Mouse (Mus musculus): ENCODE measurements around the gene Nhp2.

Nhp2 gene

DNA sequence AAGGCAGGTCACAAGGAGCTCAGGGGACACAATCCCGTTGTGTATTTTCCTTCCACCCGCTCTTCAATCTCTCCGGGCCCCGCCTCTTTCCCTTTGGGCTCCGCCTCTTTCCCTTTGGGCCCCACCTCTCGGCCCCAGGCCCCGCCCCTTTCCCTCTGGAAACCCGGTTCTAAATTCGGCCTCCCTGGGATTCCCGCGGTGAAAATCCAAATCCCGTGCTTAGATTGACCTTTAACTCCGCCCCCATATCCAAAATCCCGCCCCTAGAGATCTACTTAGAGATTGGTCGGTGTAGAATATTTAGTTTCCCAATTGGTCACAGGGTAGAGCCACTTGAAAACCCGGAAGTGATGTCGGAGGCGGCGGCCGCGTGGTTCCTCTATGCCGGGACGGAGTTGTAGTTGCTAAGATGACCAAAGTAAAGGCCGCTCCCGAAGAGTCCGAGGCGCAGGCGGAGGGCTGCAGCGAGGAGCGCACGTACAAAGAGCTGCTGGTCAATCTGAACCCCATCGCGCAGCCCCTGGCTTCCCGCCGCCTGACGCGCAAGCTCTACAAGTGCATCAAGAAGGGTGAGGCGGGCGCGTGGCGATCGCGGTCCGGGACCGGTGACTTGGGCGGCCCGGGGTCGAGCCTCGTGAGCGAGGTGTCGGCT, at the start of gene Nhp2:
TSS of gene Nhp2 (plus strand) at position 327 of the 652 bp plus-strand sequence.
- peak; percentile 93 for DNase-seq (ENCODE audit: low read depth, low spot score)
- Histone ChIP-seq H3K27me3 (ENCODE audit: control insufficient read depth, insufficient read depth, low read length, poor library complexity, severe bottlenecking) (no peaks in the 10 kb centered on the region), H3K36me3 (ENCODE audit: control insufficient read depth, insufficient read depth, low read length, poor library complexity, severe bottlenecking) (peaks cover 7% of the 10 kb centered on the region)

DNA sequence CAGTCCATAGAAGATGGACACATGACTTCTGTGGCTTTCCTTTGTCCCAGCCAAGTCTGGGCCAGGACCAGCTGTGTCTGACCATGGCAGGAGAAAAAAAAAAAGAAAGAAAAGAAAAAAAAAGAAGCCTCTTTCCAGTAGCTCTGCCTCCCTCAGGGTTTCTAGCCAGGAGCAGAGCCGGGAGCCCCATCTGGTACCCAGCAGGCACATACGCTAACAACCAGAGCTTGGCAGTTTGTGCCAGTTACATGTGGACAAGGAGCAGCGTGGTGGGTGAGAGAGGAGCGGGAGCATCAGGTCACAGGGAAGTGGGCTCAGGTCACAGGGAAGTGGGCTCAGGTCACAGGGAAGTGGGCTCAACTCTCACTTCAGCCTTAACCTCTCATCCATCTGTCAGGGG, 43.1 kb upstream of the Nhp2 start:
- DNase-seq (ENCODE audit: low read depth, low spot score): no peak
- no peaks in the 10 kb centered on the region for H3K27me3 ChIP-seq (ENCODE audit: control insufficient read depth, insufficient read depth, low read length, poor library complexity, severe bottlenecking)
- no peaks in the 10 kb centered on the region; the same call in 1 of the 2 replicates for H3K36me3 ChIP-seq (ENCODE audit: control insufficient read depth, insufficient read depth, low read length, poor library complexity, severe bottlenecking)

DNA sequence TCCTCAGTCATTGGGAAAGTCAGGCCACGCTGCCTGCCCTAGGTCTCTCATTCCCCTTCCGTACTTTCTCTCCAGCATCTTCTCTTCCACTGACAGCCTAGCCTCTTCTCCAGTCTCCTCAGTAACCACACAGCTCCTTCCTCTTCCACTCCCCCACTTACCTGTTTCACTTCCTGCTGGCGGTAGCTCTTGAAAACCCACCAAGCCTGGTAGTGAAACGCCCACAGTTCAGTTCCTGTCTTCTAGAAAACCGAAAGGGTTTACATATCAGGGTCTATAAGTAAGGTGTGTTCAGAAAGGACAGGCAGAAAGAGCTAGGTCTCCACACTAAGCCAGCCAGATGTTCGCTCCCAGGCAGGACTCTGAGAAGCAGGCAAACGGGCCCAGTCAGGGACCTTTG, 41.9 kb upstream of the Nhp2 start:
- Histone ChIP-seq H3K27me3 (ENCODE audit: control insufficient read depth, insufficient read depth, low read length, poor library complexity, severe bottlenecking) (no peaks in the 10 kb centered on the region), H3K36me3 (ENCODE audit: control insufficient read depth, insufficient read depth, low read length, poor library complexity, severe bottlenecking) (no peaks in the 10 kb centered on the region; the same call in 1 of the 2 replicates)
- peak; percentile 84 for DNase-seq (ENCODE audit: low read depth, low spot score)

DNA sequence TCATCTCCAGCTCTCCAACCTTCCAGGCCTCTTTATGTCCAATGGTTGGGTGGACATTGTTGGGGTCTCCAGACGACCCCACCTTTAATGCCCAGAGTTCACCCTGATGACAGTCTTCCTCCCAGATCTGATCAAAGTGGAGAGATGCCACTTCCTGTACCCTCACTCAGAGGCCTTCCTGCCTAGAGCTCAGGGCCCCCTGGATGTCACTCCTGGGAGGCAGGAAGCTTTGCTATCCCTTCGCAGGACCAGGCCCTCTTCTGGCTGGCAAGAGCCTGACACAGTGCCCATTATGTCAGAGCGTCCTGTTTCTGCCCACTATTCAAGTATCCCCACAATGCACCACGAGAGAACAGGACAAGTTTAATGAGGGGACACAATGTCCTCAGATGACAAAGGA, 40.5 kb upstream of the Nhp2 start:
- DNase-seq (ENCODE audit: low read depth, low spot score): no peak
- no peaks in the 10 kb centered on the region for H3K27me3 ChIP-seq (ENCODE audit: control insufficient read depth, insufficient read depth, low read length, poor library complexity, severe bottlenecking)
- no peaks in the 10 kb centered on the region; the same call in 1 of the 2 replicates for H3K36me3 ChIP-seq (ENCODE audit: control insufficient read depth, insufficient read depth, low read length, poor library complexity, severe bottlenecking)

DNA sequence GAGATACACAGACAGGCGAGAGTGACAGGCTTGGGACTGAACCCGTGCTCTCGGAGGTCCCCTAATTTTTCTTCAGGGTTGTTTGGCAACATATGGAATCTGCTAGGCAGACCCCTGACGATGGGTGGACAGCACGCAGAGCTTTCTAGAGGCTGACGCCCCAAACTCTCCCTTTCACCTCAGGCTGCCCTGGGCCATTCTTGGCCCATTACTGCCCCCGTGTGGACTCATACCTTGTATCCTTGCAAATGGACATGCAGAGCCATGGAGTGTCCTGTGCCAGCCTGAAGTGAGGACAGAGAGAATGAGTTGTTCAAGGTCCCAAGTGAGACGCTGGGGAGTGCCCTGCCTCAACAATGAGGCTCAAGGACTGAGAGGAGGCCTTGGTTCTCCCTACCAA, 36.8 kb upstream of the Nhp2 start:
- Histone ChIP-seq H3K36me3 (ENCODE audit: control insufficient read depth, insufficient read depth, low read length, poor library complexity, severe bottlenecking) (peaks cover 3% of the 10 kb centered on the region), H3K27me3 (ENCODE audit: control insufficient read depth, insufficient read depth, low read length, poor library complexity, severe bottlenecking) (no peaks in the 10 kb centered on the region)
- peak; percentile 87 for DNase-seq (ENCODE audit: low read depth, low spot score)

DNA sequence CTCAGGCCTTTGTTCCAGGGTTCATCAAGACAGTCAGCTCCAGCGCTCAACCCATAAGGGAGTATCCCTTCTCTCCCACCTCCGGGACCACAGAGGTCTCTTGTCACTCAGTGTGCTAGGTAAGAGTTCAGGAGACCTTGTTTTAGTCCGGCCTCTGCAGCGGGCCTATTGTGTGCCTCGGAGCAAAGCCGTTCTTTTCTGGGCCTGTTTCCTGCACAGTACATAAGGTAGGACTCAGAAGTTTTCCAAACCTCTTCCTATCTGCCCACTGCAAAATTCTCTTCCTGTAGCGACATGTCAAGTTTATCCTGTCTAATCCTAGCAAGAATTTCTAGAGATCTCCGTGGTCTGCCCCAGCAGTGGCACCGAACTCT, 35.5 kb upstream of the Nhp2 start:
- DNase-seq (ENCODE audit: low read depth, low spot score): no peak

DNA sequence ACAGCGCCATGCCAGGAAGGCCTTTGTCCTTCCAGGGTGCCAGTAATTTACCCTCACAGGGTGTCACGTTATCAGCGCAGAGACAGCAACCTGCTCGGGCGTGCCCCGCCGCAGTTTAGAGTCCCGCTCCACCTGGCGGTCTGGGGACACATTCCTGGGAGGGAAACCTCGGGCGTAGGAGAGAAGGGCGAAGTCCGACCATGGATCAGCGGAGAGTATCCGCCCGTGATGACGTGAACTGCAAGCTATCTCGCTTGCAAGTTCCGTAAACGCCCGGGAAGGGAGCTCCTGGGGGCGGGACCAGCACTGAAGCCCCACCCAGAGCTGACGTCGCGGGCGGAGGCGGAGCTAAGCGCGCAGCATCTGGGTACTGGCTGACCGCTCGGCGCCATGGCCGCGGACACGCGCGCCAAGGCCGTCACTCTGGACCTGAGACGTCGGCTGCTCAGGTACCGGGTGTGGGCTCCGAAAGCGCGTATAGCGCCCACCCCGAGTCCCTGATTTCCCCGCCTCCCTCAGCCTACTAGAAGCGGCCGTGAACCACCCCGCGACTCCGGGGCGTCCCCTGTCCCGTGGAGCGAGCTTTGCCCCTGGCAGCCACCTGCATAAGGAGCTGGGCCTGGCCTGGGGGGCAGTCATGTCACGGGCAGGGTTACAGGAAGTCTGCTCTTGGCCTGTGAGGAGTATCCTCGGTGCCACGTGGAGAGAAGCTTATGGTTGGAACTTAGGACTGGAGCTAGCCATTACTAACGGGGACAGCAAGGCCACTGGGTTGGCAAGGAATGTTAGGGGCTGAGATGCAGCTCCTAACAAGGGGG, 34.9 kb upstream of the Nhp2 start, which contains the start of gene Phykpl:
TSS of gene Phykpl (plus strand) at position 327 of the 818 bp plus-strand sequence.
- peak; percentile 96 for DNase-seq (ENCODE audit: low read depth, low spot score)

More for the DNA sequence above, 35.5 kb upstream of the Nhp2 start:
- no peaks in the 10 kb centered on the region for H3K27me3 ChIP-seq (ENCODE audit: control insufficient read depth, insufficient read depth, low read length, poor library complexity, severe bottlenecking)
- H3K36me3 ChIP-seq (ENCODE audit: control insufficient read depth, insufficient read depth, low read length, poor library complexity, severe bottlenecking): peaks cover 5% of the 10 kb centered on the region

DNA sequence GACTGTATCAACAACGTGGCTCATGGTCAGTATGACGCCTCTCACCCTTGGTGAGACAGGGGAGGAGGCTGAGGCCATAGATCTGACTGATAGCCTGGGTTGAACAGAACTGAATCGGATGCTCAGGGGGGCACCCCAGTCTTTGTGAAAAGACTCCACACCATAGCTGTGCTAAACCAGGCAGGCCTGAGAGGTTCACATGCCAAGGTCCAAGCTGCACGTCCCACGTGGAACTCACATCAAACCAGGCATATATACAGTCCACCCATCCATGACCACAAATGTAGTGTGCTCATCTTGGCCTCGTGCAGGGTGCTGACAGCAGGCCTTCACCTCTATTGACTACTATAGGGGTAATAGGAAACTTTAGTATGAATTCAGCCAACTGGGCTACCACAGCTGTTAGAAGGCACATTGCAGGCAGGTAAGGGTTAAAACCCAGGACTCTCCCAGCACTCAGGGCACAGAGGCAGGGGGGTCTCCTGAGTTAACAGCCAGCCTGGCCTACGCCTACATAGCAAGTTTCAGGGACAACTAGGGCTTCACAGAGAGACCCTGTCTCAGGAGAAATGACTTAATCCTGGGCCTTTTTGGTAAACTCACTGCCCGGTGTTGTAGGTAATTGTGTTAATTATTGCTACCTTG, 33.8 kb upstream of the Nhp2 start:
- H3K27me3 ChIP-seq (ENCODE audit: control insufficient read depth, insufficient read depth, low read length, poor library complexity, severe bottlenecking): no peaks in the 10 kb centered on the region
- peaks cover 5% of the 10 kb centered on the region for H3K36me3 ChIP-seq (ENCODE audit: control insufficient read depth, insufficient read depth, low read length, poor library complexity, severe bottlenecking)
- DNase-seq (ENCODE audit: low read depth, low spot score): peak; percentile 40

More for the DNA sequence above, 34.9 kb upstream of the Nhp2 start, which contains the start of gene Phykpl:
- H3K27me3 ChIP-seq (ENCODE audit: control insufficient read depth, insufficient read depth, low read length, poor library complexity, severe bottlenecking): no peaks in the 10 kb centered on the region
- H3K36me3 ChIP-seq (ENCODE audit: control insufficient read depth, insufficient read depth, low read length, poor library complexity, severe bottlenecking): peaks cover 5% of the 10 kb centered on the region

DNA sequence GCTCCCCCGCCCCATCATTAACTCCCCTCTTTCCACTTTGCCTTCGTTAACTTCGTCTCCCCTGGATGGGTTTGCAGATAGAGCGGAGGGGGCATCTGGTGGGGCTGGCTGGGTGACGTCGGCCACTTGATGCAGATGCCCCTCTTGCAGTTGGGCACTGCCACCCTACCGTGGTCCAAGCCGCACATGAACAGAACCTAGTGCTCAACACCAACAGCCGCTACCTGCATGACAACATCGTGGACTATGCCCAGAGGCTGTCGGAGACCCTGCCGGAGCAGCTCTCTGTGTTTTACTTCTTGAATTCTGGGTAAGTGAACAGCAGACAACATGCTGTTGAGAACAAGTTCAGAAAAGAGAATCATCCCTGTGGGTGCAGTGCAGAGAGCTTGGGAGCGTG, 33.1 kb upstream of the Nhp2 start:
- no peak for DNase-seq (ENCODE audit: low read depth, low spot score)
- Histone ChIP-seq H3K36me3 (ENCODE audit: control insufficient read depth, insufficient read depth, low read length, poor library complexity, severe bottlenecking) (peaks cover 6% of the 10 kb centered on the region), H3K27me3 (ENCODE audit: control insufficient read depth, insufficient read depth, low read length, poor library complexity, severe bottlenecking) (no peaks in the 10 kb centered on the region)

DNA sequence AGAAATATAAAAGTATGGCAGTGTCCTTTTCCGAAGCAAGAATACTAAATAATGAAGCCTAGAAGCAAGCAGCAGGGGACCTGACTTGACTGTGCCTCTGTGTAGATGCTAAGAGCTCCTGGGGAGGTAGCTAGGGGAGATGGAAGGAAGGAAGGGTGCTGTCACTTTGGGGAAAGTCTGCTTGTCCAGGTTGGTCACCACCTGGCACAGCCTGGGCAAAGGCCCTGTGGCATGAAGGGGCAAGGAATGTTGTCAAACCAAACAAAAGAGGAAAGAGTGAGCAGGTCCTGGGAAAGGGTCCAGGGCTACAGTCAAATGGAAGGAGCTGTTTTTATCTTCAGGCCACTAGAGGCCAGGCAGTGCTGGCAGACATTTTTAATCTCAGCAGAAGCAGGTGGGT, 32.5 kb upstream of the Nhp2 start:
- DNase-seq (ENCODE audit: low read depth, low spot score): no peak
- H3K36me3 ChIP-seq (ENCODE audit: control insufficient read depth, insufficient read depth, low read length, poor library complexity, severe bottlenecking): peaks cover 9% of the 10 kb centered on the region
- H3K27me3 ChIP-seq (ENCODE audit: control insufficient read depth, insufficient read depth, low read length, poor library complexity, severe bottlenecking): no peaks in the 10 kb centered on the region

DNA sequence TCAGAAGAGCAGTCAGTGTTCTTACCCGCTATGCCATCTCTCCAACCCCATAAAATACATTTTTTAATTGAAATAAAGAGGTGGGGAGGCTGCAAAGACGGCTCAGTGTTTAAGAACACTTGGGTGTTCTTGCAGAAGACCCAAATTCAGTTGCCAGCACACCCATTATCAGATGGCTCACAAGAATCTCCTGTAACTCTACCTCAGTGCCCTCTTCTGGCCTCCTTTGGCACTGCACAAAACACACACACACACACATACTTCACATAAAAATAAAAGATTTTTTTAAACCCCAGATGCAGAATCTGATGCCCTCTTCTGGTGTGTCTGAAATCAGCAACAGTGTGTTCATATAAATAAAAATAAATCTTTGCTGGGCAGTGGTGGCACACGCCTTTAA, 30.7 kb upstream of the Nhp2 start:
- Histone ChIP-seq H3K27me3 (ENCODE audit: control insufficient read depth, insufficient read depth, low read length, poor library complexity, severe bottlenecking) (no peaks in the 10 kb centered on the region), H3K36me3 (ENCODE audit: control insufficient read depth, insufficient read depth, low read length, poor library complexity, severe bottlenecking) (peaks cover 10% of the 10 kb centered on the region)
- DNase-seq (ENCODE audit: low read depth, low spot score): no peak

DNA sequence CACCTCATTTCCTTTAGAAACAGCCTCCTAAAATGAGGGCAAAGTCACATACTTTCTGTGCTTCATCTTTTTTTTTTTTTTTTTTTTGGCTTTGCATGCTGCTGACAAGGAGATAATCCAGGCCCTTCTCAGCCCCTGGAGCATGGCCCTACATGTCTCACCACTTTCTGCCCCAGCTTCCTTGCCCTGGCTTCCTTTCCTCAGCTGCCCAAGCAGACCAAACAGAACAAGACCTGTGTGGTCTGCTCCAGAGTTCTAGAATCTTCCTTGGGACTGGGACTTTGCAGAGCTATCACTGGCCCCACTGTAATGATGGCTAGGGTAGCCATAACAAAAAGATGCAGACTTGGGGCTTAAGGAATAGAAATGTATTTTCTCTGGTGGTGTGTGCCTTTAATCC, 29.5 kb upstream of the Nhp2 start:
- peaks cover 13% of the 10 kb centered on the region for H3K36me3 ChIP-seq (ENCODE audit: control insufficient read depth, insufficient read depth, low read length, poor library complexity, severe bottlenecking)
- H3K27me3 ChIP-seq (ENCODE audit: control insufficient read depth, insufficient read depth, low read length, poor library complexity, severe bottlenecking): no peaks in the 10 kb centered on the region
- DNase-seq (ENCODE audit: low read depth, low spot score): no peak

DNA sequence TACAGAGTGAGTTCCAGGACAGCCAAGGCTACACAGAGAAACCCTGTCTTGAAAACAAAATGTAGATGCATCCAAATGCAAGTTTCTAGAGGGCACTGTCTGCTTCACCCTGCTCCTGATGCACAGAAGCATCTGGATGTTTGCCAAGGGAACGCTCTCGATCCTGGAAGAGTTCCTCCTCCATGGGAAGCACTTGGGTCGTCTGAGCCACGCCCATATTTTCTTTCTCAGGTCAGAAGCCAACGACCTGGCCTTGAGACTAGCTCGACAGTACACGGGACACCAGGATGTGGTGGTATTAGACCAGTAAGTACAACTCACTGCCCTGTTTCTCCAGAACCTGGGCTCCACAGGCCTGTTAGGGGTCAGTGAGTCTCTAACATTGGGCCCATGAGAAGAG, 28.4 kb upstream of the Nhp2 start:
- DNase-seq (ENCODE audit: low read depth, low spot score): no peak
- Histone ChIP-seq H3K27me3 (ENCODE audit: control insufficient read depth, insufficient read depth, low read length, poor library complexity, severe bottlenecking) (no peaks in the 10 kb centered on the region), H3K36me3 (ENCODE audit: control insufficient read depth, insufficient read depth, low read length, poor library complexity, severe bottlenecking) (peaks cover 13% of the 10 kb centered on the region)

DNA sequence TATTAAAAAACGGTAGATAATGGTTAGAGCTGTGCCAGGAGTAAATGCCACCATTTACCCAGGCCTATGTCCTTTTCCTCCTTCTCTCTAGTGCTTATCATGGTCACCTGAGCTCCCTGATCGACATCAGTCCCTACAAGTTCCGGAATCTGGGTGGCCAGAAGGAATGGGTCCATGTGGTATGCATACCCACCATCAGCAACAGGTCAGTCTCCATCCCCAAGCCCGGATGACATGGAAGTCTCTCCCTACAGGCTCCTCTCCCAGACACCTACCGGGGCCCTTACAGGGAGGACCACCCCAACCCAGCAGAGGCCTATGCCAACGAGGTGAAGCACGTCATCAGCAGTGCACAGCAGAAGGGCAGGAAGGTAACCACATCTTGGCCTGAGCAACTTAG, 27.6 kb upstream of the Nhp2 start:
- no peak for DNase-seq (ENCODE audit: low read depth, low spot score)
- peaks cover 13% of the 10 kb centered on the region for H3K36me3 ChIP-seq (ENCODE audit: control insufficient read depth, insufficient read depth, low read length, poor library complexity, severe bottlenecking)
- H3K27me3 ChIP-seq (ENCODE audit: control insufficient read depth, insufficient read depth, low read length, poor library complexity, severe bottlenecking): no peaks in the 10 kb centered on the region

DNA sequence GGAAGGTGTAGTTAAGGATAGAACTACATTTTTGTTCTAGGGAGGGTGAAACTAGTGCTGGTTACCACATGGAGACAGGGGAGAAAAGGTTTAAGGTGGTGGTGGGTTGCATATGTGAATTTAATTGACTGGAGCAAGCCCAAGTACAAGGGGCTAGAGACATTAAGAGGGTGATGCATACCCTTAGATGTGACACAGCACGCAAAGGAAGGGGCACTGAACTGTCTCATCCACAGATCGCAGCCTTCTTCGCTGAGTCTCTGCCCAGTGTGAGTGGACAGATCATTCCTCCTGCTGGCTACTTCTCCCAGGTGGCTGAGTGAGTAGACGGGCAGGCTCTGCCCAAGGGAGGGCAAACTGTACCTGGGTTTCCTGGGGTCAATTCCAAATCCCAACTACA, 26.2 kb upstream of the Nhp2 start:
- no peak for DNase-seq (ENCODE audit: low read depth, low spot score)
- Histone ChIP-seq H3K27me3 (ENCODE audit: control insufficient read depth, insufficient read depth, low read length, poor library complexity, severe bottlenecking) (no peaks in the 10 kb centered on the region), H3K36me3 (ENCODE audit: control insufficient read depth, insufficient read depth, low read length, poor library complexity, severe bottlenecking) (peaks cover 15% of the 10 kb centered on the region)

Measured in splenic B cell, adult 2 months (primary cell).